Mouse (Mus musculus): ENCODE results near the gene Ednra.

DNA sequence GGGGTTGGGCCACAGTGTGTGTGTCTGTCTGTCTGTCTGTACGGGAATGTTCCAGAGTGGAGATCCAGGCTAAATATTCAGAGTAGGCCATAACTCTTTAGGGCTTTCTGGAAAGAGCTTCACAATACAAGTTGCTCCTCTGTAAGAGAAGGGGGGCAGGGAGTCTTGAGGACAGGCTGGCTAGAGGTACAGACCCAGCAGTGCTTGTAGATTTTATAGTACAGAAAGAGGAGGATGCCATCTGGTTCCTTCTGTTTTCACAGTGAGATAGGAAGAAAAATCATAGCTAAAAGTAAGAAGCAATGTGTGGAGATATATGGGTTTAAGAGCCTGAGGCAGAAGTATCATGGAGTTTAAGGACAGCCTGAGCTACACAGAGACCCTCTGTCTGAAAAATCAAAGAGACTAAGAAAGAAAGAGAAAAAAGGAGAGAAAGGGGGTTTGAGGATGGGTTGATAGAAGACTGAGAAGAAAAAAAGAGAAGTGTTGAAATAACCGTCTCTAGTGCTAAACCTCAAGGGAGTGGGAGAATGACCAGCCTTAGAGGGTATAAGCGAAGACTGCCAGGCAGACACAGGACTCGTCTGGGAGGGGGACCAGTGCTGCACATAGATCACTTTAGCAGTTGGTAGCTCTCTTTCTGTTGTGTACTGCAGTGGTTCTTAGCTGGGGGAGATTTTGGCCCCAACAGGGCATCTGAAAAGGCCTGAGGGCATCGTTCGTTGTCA is 16.9 kb upstream of the Ednra start:
- TF ChIP-seq CTCF (IDR thresholded peaks at IDR 0.05) (no peak), POLR2A (IDR thresholded peaks at IDR 0.05; ENCODE audit: insufficient read depth, low read depth, low read length) (no peak), EP300 (IDR thresholded peaks at IDR 0.05; ENCODE audit: insufficient read depth, low read depth, low read length) (no peak)

Data from heart, adult 2 months (tissue).